Mouse (Mus musculus): ENCODE measurements around the gene Supt20.

DNA sequence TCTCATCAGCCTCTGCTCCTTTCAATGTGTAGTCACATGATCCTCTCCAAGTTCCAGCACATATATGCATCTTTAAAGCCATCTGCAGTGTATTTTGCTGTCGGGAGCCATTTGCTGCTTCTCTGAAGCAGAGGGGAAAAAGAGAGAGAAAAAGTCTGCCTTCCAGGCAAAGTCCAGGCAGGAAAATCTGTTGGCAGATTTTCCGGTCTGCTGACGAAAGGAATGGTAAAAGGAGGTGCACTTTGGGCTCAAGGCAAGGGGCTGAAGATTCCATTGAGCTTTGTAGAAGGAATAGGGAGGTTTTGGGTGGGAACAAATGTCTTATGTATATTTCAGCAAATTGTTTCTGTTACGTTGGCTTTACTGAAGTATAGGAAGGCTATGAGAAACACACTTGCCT is 41.0 kb upstream of the Supt20 start:
- TF ChIP-seq CTCF (IDR thresholded peaks at IDR 0.05; ENCODE audit: low read depth, low read length) (no peak), POLR2A (IDR thresholded peaks at IDR 0.05; ENCODE audit: extremely low read depth, insufficient read depth, low read length) (no peak)

Data from liver, adult 2 months (tissue).